Mouse (Mus musculus) neural tube, embryonic 13.5 days (tissue): ENCODE results near the gene Zfp715. TPM values are rescaled to one million over a fixed set of nuclear protein-coding genes. Genes with fewer than 3 reads are reported as not detected.
A peak's percentile ranks its signal among the peaks of the same experiment; 100 is the strongest.

Source experiments
- ATAC-seq: fragments of 200-750 bp; cut with Nextera tagmentation; 2 replicates; pipeline ENCODE4 v1.8.0; 2017; ENCODE audit warnings: low read depth, mild to moderate bottlenecking, moderate TSS enrichment, moderate library complexity
- H3K27ac ChIP-seq: fragments of 300-500 bp; sonication (generic); replicated peaks from 2 replicates; pipeline ENCODE4 v1.5.1; 2015; ENCODE audit warnings: moderate library complexity, mild to moderate bottlenecking, inconsistent platforms
- H3K27me3 ChIP-seq: fragments of 300-500 bp; sonication (generic); 2 replicates; pipeline ENCODE4 v1.6.1; 2015; ENCODE audit warnings: mild to moderate bottlenecking, inconsistent platforms
- H3K36me3 ChIP-seq: fragments of 300-500 bp; sonication (generic); 2 replicates; pipeline ENCODE4 v1.6.1; 2015; ENCODE audit warnings: mild to moderate bottlenecking, inconsistent platforms
- H3K4me1 ChIP-seq: fragments of 300-500 bp; sonication (generic); replicated peaks from 2 replicates; pipeline ENCODE4 v1.6.1; 2015; ENCODE audit warnings: inconsistent platforms
- H3K4me2 ChIP-seq: fragments of 300-500 bp; sonication (generic); 2 replicates; pipeline ENCODE4 v1.6.1; 2015; ENCODE audit warnings: inconsistent platforms, mild to moderate bottlenecking, moderate library complexity
- H3K4me3 ChIP-seq: fragments of 300-500 bp; sonication (generic); 2 replicates; pipeline ENCODE4 v1.5.1; 2015; ENCODE audit warnings: mild to moderate bottlenecking, inconsistent platforms
- H3K9ac ChIP-seq: fragments of 300-500 bp; sonication (generic); 2 replicates; pipeline ENCODE4 v1.6.1; 2015; ENCODE audit warnings: moderate library complexity, mild to moderate bottlenecking, inconsistent platforms
- H3K9me3 ChIP-seq: fragments of 300-500 bp; sonication (generic); 2 replicates; pipeline ENCODE4 v1.6.1; 2016; ENCODE audit warnings: inconsistent platforms
- WGBS: fragments of 180-500 bp; shearing (Covaris S2); methylation state at CpG from one replicate; pipeline ENCODE4 v1.1.7; 2015; 5-methylcytosine and 5-hydroxymethylcytosine counted together
- polyA plus RNA-seq: library from polyadenylated mRNA; unstranded; fragments of >200 nt; fragmentation: Nextera tagmentation; extraction: Ambion mirVana; gene quantifications from 2 replicates; pipeline ENCODE4 v1.2.1, GENCODE M21; 2015

Gene Zfp715
- polyA plus RNA-seq, 1 experiment from 2014 or later, result 16.2 TPM

GRCm38 (mm10) chr7:43344020-43344419 is 30.9 kb upstream of the Zfp715 start:
- no peaks in the 10 kb centered on the region for H3K27me3 ChIP-seq
- H3K27ac ChIP-seq, result no peak overlapping the region
- ATAC-seq, result no peak
- 69% methylated on average over 2 of the region's 2 CpGs for WGBS
- H3K36me3 ChIP-seq, result no peaks in the 10 kb centered on the region
- no peaks in the 10 kb centered on the region for H3K9me3 ChIP-seq
- no peak overlapping the region for H3K4me2 ChIP-seq
- H3K4me1 ChIP-seq, result no peaks in the 10 kb centered on the region
- no peak overlapping the region for H3K9ac ChIP-seq
- no peak overlapping the region for H3K4me3 ChIP-seq

DNA sequence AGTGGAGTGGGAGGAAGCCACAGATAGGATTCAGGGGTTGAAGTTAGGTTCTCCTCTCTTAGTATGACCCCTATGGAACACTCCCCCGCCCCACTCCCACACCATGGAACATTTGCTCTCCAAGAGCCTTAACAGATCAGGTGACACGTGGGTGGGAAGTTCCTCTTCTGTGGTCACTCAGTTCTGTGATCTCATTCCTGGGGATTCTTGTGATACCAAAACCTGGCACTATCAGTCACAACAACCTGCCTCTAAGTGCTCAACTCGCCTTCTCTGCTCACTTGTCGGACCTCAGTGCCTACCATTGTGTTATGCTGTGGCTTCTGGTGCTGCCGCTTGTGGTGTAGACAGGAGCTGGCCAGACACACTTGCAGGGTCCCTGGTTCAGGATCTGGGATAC is 30.1 kb upstream of the Zfp715 start:
- no peak overlapping the region for H3K4me3 ChIP-seq
- H3K4me1 ChIP-seq, result no peaks in the 10 kb centered on the region
- ATAC-seq, result no peak
- H3K4me2 ChIP-seq, result no peak overlapping the region
- H3K9me3 ChIP-seq, result no peaks in the 10 kb centered on the region
- H3K27ac ChIP-seq, result no peak overlapping the region
- 84% methylated on average over 5 of the region's 5 CpGs for WGBS
- no peak overlapping the region for H3K9ac ChIP-seq
- H3K27me3 ChIP-seq, result no peaks in the 10 kb centered on the region
- H3K36me3 ChIP-seq, result no peaks in the 10 kb centered on the region

GRCm38 (mm10) chr7:43340771-43341170 is 27.7 kb upstream of the Zfp715 start:
- Histone ChIP-seq H3K4me1 (no peaks in the 10 kb centered on the region), H3K4me3 (no peak overlapping the region), H3K4me2 (no peak overlapping the region), H3K27ac (no peak overlapping the region), H3K9me3 (no peaks in the 10 kb centered on the region), H3K27me3 (no peaks in the 10 kb centered on the region), H3K36me3 (no peaks in the 10 kb centered on the region), H3K9ac (no peak overlapping the region)
- WGBS, result 75% methylated on average over 4 of the region's 4 CpGs
- ATAC-seq, result no peak

DNA sequence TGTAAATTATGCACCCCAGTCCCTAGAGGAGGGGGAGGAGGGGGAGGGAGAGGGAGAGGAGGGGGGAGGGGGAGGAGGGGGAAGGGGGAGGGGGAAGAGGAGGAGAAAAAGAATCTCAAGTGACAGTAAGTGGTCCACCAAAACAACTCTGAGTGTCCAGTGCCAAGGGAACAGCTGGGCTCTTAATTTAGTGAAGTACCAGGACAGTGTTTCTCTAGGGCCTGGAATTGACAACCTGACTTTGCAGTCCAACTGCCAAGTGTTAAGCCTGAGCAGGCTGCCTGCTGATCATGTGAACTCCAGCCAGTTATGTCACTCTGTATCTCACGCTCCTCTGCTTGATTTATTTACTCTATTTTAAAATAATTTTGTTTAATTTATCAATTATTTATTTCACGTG is 20.8 kb upstream of the Zfp715 start:
- no peak for ATAC-seq
- no peaks in the 10 kb centered on the region for H3K27me3 ChIP-seq
- no peaks in the 10 kb centered on the region for H3K9me3 ChIP-seq
- no peak overlapping the region for H3K4me2 ChIP-seq
- H3K27ac ChIP-seq, result no peak overlapping the region
- H3K4me1 ChIP-seq, result no peaks in the 10 kb centered on the region
- H3K36me3 ChIP-seq, result no peaks in the 10 kb centered on the region
- H3K4me3 ChIP-seq, result no peak overlapping the region
- 66% methylated on average over 2 of the region's 2 CpGs for WGBS
- no peak overlapping the region for H3K9ac ChIP-seq

DNA sequence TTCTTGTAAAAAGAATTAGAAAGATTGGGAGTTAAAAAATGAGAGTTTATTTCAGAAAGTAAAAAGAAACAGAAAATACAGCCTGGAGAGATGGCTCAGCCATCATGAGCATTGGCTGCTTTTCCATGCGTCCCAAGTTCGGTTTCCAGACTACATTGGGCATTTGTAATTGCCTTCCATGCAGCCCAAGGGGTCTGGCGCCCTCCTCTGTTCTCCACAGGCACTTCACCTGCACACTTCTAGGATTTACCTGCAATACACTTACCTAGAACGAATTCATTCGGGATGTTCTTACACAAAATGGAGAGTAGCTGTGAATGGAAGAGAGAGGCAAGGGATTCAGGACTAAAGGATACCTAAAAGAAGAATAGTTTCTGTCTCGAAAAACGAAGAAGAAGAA is 20.1 kb upstream of the Zfp715 start:
- H3K9me3 ChIP-seq, result no peaks in the 10 kb centered on the region
- ATAC-seq, result no peak
- H3K36me3 ChIP-seq, result no peaks in the 10 kb centered on the region
- no peak overlapping the region for H3K4me2 ChIP-seq
- no peak overlapping the region for H3K27ac ChIP-seq
- H3K27me3 ChIP-seq, result no peaks in the 10 kb centered on the region
- 35% methylated on average over 5 of the region's 7 CpGs for WGBS
- H3K4me3 ChIP-seq, result no peak overlapping the region
- no peak overlapping the region for H3K9ac ChIP-seq
- no peaks in the 10 kb centered on the region for H3K4me1 ChIP-seq

DNA sequence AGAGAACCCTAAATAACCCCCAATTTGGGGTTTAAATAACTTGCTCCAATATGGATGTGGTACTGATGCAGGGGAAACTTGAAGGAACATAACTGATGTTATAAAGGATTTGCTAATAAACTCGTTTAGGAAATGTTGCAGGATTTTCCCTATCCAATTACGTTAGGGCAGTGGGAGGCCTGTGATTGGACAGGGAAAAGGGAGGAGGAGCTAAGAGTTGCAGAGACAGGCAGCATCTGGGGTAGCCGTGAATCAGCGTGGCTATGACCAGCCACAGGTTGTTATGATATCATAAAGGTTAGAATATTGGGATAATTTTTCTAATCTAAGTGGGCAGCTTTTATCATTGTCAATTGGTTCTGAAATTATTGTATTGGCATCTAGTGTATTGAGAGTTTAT is 15.0 kb upstream of the Zfp715 start:
- Histone ChIP-seq H3K27ac (no peak overlapping the region), H3K4me2 (no peak overlapping the region), H3K9ac (no peak overlapping the region), H3K9me3 (no peaks in the 10 kb centered on the region), H3K36me3 (no peaks in the 10 kb centered on the region), H3K4me3 (no peak overlapping the region), H3K4me1 (no peaks in the 10 kb centered on the region), H3K27me3 (no peaks in the 10 kb centered on the region)
- WGBS, result 83% methylated on average over 4 of the region's 4 CpGs
- ATAC-seq, result no peak

DNA sequence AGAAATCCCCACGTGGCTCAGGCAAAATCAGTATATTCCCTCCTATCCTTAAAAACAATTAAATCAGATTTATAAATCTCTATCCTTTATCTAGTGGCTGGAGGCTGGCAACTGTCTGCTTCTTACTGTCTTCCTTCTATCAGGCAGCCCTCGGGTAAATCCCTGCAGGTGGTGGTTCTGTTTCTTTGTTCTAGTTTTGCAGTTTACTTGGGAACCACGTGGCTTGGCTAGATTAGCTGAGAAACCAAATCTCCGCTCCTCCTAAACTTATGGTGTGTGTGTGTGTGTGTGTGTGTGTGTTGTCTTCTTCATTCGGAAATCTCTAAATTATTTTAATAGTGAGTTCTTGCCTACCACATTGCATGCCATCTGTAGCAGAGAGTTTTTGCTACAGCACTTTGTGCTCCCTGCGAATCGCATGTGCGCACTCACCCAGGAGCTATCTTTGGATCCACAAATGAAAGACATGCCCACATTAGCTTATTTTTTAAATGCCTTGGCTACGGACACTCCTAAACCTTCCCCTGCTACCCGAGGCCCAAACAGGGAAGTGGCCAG is 13.2 kb upstream of the Zfp715 start:
- ATAC-seq, result no peak
- H3K9ac ChIP-seq, result no peak overlapping the region
- 59% methylated on average over 10 of the region's 10 CpGs for WGBS

DNA sequence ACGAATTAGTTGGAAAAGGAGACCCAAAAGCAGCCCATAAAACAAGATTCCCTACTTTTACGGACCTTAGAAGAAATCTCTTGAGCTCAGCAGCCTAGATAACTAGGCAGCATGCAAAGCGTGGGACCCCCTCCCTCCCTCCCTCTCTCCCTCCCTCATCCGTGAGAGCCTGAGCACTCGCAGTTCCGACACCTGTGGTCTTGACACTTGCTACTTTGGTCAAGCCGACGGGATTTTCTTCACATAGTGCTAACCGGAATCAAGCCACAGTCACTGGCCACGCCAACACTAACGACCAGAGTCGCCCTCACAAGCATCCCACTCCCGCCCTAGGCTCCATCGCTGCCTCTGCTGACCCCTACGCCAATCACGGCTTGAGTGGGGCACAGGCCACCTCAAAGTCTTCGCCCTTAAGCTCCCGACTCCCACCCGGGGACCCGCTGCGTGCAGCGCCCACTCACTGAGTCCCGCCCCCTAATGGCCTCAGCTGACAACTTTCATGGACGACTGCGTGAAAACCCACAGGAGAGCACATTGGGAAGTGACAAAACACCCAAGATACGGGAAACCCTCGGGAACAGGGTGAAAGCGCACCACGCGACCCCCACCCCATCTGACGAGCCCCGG is 595 bp downstream of the Zfp715 start:
- peak overlapping the region; percentile 83 for H3K4me3 ChIP-seq
- peak overlapping the region; percentile 87 for H3K9ac ChIP-seq
- 1% methylated on average over 32 of the region's 32 CpGs for WGBS
- H3K27me3 ChIP-seq, result no peaks in the 10 kb centered on the region
- H3K4me1 ChIP-seq, result peaks cover 30% of the 10 kb centered on the region
- peak; percentile 75 for ATAC-seq
- no peaks in the 10 kb centered on the region for H3K9me3 ChIP-seq
- peak overlapping the region; percentile 86 for H3K4me2 ChIP-seq
- peaks cover 28% of the 10 kb centered on the region for H3K36me3 ChIP-seq
- peak overlapping the region; percentile 83 for H3K27ac ChIP-seq

More for the DNA sequence above, 13.2 kb upstream of the Zfp715 start:
- Histone ChIP-seq H3K27ac (no peak overlapping the region), H3K4me3 (no peak overlapping the region), H3K27me3 (no peaks in the 10 kb centered on the region), H3K4me2 (no peak overlapping the region), H3K4me1 (no peaks in the 10 kb centered on the region), H3K36me3 (no peaks in the 10 kb centered on the region), H3K9me3 (no peaks in the 10 kb centered on the region)

DNA sequence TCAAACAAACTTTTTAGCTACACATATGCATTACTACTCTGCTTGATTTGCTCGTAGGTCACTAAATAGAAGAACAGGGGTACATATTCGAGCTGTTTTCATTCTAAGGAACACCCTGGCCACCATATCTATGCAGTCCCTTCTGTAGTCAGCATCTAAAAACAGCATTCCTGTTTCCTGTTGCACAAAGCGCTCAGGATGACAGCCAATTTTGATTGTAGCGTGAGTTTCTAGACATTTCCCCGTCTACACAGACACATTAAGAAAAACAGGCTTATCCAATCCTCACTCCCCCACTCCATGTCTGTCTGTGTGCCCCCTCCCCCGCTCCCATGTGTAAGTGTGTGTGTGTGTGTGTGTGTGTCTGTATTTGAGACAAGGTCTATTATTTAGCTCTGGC is 1.5 kb downstream of the Zfp715 start:
- Histone ChIP-seq H3K9me3 (no peaks in the 10 kb centered on the region), H3K4me1 (peaks cover 30% of the 10 kb centered on the region), H3K4me3 (peak overlapping the region; percentile 83), H3K4me2 (peak overlapping the region; percentile 86), H3K9ac (peak overlapping the region; percentile 87), H3K27ac (no peak overlapping the region), H3K27me3 (no peaks in the 10 kb centered on the region), H3K36me3 (peaks cover 36% of the 10 kb centered on the region)
- ATAC-seq, result no peak
- 84% methylated on average over 6 of the region's 6 CpGs for WGBS

GRCm38 (mm10) chr7:43309069-43309468 is 4.0 kb downstream of the Zfp715 start:
- 0 out of 2 replicates have a peak overlapping the region, but pooled peaks have one; percentile 1 for H3K9ac ChIP-seq
- no peak overlapping the region for H3K4me3 ChIP-seq
- 95% methylated on average over 2 of the region's 2 CpGs for WGBS
- peak overlapping the region; percentile 6; the same call in 1 of the 2 replicates for H3K27ac ChIP-seq
- H3K4me1 ChIP-seq, result peaks cover 30% of the 10 kb centered on the region
- H3K9me3 ChIP-seq, result no peaks in the 10 kb centered on the region
- H3K27me3 ChIP-seq, result no peaks in the 10 kb centered on the region
- H3K4me2 ChIP-seq, result no peak overlapping the region
- H3K36me3 ChIP-seq, result peaks cover 57% of the 10 kb centered on the region
- no peak for ATAC-seq

GRCm38 (mm10) chr7:43305235-43305634 is 7.9 kb downstream of the Zfp715 start:
- ATAC-seq, result no peak
- Histone ChIP-seq H3K4me2 (no peak overlapping the region), H3K36me3 (peaks cover 90% of the 10 kb centered on the region), H3K9ac (no peak overlapping the region), H3K4me3 (no peak overlapping the region), H3K27ac (no peak overlapping the region), H3K27me3 (no peaks in the 10 kb centered on the region), H3K4me1 (peaks cover 6% of the 10 kb centered on the region; the same call in 1 of the 2 replicates), H3K9me3 (no peaks in the 10 kb centered on the region)
- 90% methylated on average over 3 of the region's 3 CpGs for WGBS

DNA sequence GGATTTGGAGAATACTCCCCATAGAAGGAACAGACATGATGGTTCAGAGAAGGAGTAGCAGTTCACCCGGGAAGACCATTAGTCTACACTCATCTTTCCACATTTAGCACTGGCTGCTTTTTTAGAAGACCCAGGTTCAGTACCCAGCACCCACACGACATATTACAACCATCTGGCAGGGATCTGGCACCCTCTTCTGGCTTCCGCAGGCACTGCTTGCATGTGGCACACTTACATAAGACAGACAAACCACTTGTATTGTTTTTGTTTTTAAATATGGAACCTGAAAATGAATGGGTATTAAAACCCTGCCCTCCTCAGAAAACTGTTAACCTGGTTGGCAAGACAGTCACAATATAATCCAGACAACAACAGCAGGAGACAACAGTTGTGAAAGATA is 21.6 kb downstream of the Zfp715 start:
- Histone ChIP-seq H3K4me2 (no peak overlapping the region), H3K9me3 (no peaks in the 10 kb centered on the region), H3K27me3 (no peaks in the 10 kb centered on the region), H3K4me1 (no peaks in the 10 kb centered on the region), H3K27ac (no peak overlapping the region), H3K4me3 (no peak overlapping the region), H3K9ac (no peak overlapping the region), H3K36me3 (peaks cover 18% of the 10 kb centered on the region)
- WGBS, result 84% methylated on average over 3 of the region's 3 CpGs
- ATAC-seq, result no peak
